8 mouse cellular contexts compared by ENCODE assay signal in the genomic region with DNA sequence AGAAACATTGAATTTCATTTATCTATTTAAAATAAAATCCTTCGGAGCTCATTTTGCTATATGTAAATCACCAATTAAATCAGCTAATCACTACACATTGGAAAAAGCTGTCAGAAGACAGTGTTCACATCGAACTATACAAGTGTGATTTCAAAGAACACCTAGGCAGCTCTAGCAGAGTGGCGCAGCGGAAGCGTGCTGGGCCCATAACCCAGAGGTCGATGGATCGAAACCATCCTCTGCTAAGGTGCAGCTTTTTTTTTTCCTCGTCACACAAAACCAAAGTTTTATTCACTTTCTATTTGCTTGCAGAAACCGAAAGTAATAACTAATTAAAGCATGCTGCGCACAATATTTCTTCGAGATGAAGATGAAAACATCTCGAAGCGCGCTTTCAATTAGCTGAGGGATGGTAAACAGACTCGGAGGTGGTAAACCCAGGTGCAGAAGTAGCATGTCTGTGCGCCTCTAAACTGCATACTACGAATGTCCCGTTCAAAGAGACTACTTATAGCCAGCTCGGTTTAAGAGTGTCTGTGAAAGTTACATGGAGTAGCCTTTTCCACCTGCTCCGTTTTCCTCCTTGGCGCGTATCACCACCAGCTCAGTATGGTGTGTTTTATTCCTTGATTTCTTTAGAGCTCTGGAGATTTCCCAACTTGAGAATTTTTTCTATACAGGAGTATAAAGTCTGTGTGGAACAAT. TPM values are rescaled to one million over a fixed set of nuclear protein-coding genes. Genes with fewer than 3 reads are reported as not detected.
DNase-seq lines count a peak whose midpoint lies in the region; ATAC-seq and TF ChIP-seq lines count a peak whose summit lies in the region.

No protein-coding gene starts in this region.

- no peak overlapping the region; the same call in 1 of the 2 replicates for H3K9ac ChIP-seq in ES-E14 (ENCODE audit: insufficient read depth, low read depth, low read length, poor library complexity, severe bottlenecking)
- peak overlapping the region; percentile 49 for H3K9ac ChIP-seq in forebrain, embryonic 15.5 days (replicated peaks)

- peak overlapping the region; percentile 60 for H3K4me2 ChIP-seq in forebrain, embryonic 15.5 days (replicated peaks)

- WGBS in forebrain, embryonic 15.5 days = 2% methylated on average over 22 of the region's 22 CpGs
- WGBS in lung, adult 2 months = 5% methylated on average over 22 of the region's 22 CpGs

- H3K36me3 ChIP-seq in ES-E14 (ENCODE audit: control insufficient read depth, insufficient read depth, low read length, poor library complexity, severe bottlenecking) = no peaks in the 10 kb centered on the region
- H3K36me3 ChIP-seq in forebrain, embryonic 15.5 days = no peaks in the 10 kb centered on the region

- peak overlapping the region; percentile 73 to 89 for H3K4me3 ChIP-seq in ES-E14 (ENCODE audit: insufficient read depth in 1 of 2, low read depth in 1 of 2, low read length in 2 of 2, poor library complexity in 1 of 2, severe bottlenecking in 1 of 2)
- H3K4me3 ChIP-seq in forebrain, embryonic 15.5 days = peak overlapping the region; percentile 77
- H3K4me3 ChIP-seq in lung, adult 2 months (replicated peaks; ENCODE audit: extremely low read depth, low read depth, low read length) = peak overlapping the region; percentile 99

- peak; percentile 40 for DNase-seq in ES-E14 (ENCODE audit: low read depth, low spot score)
- DNase-seq in cerebellum, adult 11-12 months = peak; percentile 74
- peak; percentile 38 for DNase-seq in heart, postnatal 25 days (ENCODE audit: low spot score)
- peak; percentile 78 for DNase-seq in layer of hippocampus, adult 11-12 months (ENCODE audit: low spot score)
- peak; percentile 69 for DNase-seq in lung, adult 2 months
- DNase-seq in testis, postnatal 14 days (ENCODE audit: low spot score) = peak; percentile 60

- no peak for TF ChIP-seq CTCF in lung, adult 2 months (IDR thresholded peaks at IDR 0.05; ENCODE audit: insufficient read depth, low read length)

- TF ChIP-seq POLR2A in lung, adult 2 months (IDR thresholded peaks at IDR 0.05; ENCODE audit: borderline replicate concordance, extremely low read depth, low read depth, low read length) = no peak

- peaks cover 0 to 4% of the 10 kb centered on the region in 2 experiments; a peak in 1 of 4 replicates for H3K4me1 ChIP-seq in ES-E14 (ENCODE audit: control insufficient read depth in 2 of 2, insufficient read depth in 2 of 2, low read length in 2 of 2, poor library complexity in 1 of 2)
- H3K4me1 ChIP-seq in forebrain, embryonic 15.5 days = peaks cover 14% of the 10 kb centered on the region
- H3K4me1 ChIP-seq in lung, adult 2 months (ENCODE audit: control insufficient read depth, insufficient read depth, low read length) = peaks cover 12% of the 10 kb centered on the region

- H3K9me3 ChIP-seq in ES-E14 (ENCODE audit: control insufficient read depth, insufficient read depth, low read depth, low read length) = no peaks in the 10 kb centered on the region
- no peaks in the 10 kb centered on the region for H3K9me3 ChIP-seq in forebrain, embryonic 15.5 days

- in situ Hi-C loops in ES-E14 (cut with MboI; ENCODE audit: low sequenced_read_pairs in 2 of 2, unreplicated experiment in 2 of 2) = loop anchor here in 1 of 2 experiments (25.0 kb wide), 1 partner anchor 549 kb away; no protein-coding TSS in a partner anchor

- intact Hi-C loops in heart, postnatal 25 days (cut with DNase I) = loop anchor here (5.0 to 10.0 kb wide), 8 partner anchors 124 to 1974 kb away; a partner anchor contains a TSS

- H3K27me3 ChIP-seq in forebrain, embryonic 15.5 days = no peaks in the 10 kb centered on the region

- peak; percentile 85 for ATAC-seq in forebrain, embryonic 15.5 days (replicated peaks)
- peak; percentile 31; the same call in 1 of the 2 replicates for ATAC-seq in neutrophil, adult 5-6 weeks (ENCODE audit: extremely low read depth, insufficient number of reproducible peaks, low FRiP score, poor library complexity, severe bottlenecking)

- H3K27ac ChIP-seq in ES-E14 (ENCODE audit: insufficient read depth, low read depth, low read length, poor library complexity, severe bottlenecking) = no peak overlapping the region
- H3K27ac ChIP-seq in forebrain, embryonic 15.5 days (replicated peaks) = 0 out of 2 replicates have a peak overlapping the region, but pooled peaks have one; percentile 11

TF ChIP-seq in ES-E14, 5 proteins besides CTCF, POLR2A, EP300 and RAD21:
- TF ChIP-seq ZNF384 (IDR thresholded peaks at IDR 0.05; ENCODE audit: low read depth, low read length) (peak; percentile 67; the same call in 1 of the 2 replicates), HCFC1 (IDR thresholded peaks at IDR 0.05; ENCODE audit: borderline replicate concordance, insufficient read depth, low read length) (0 out of 2 replicates have a peak, but pooled peaks have one; percentile 24), ZC3H11A (IDR thresholded peaks at IDR 0.05; ENCODE audit: borderline replicate concordance, low read depth, low read length) (no peak), CHD2 (IDR thresholded peaks at IDR 0.05; ENCODE audit: low read depth, low read length) (no peak), MAFK (IDR thresholded peaks at IDR 0.05; ENCODE audit: insufficient read depth, low read depth, low read length) (peak; percentile 83)

RNA-seq across cellular contexts. Expression of a gene that starts 5.0 kb away (rescaled TPM):
- 1,275 and 1,694 TPM in 2 replicates for total RNA-seq in ES-E14 (2012; rRNA removed)
- polyA plus RNA-seq in forebrain, embryonic 15.5 days (2015; fragmentation: Nextera tagmentation; extraction: Ambion mirVana) = 2.2 TPM in 1 of 2 replicates, not detected in the other
- total RNA-seq in heart, postnatal 25 days (2021) = 10 to 100 TPM; 19.7 to 24.0 TPM
- 0.72 and 1.6 TPM in 2 replicates for polyA plus RNA-seq in lung, adult 2 months (2012; rRNA removed)
- total RNA-seq in neutrophil, adult 5-6 weeks (2017) = 14.4 and 16.0 TPM in 2 replicates

RNA-seq across cellular contexts. Expression of a gene that starts 5.2 kb away (rescaled TPM):
- 1,685 and 2,304 TPM in 2 replicates for total RNA-seq in ES-E14 (2012; rRNA removed)
- polyA plus RNA-seq in forebrain, embryonic 15.5 days (2015; fragmentation: Nextera tagmentation; extraction: Ambion mirVana) = 10.1 and 26.0 TPM in 2 replicates
- 10 to 100 TPM in 1 of 2 experiments, not detected in 1; 17.9 TPM for total RNA-seq in heart, postnatal 25 days (2021)
- 5.8 and 6.7 TPM in 2 replicates for polyA plus RNA-seq in lung, adult 2 months (2012; rRNA removed)
- total RNA-seq in neutrophil, adult 5-6 weeks (2017) = 351 and 359 TPM in 2 replicates

RNA-seq across cellular contexts. Expression of a gene that starts 6.5 kb away (rescaled TPM):
- 2,227 and 2,394 TPM in 2 replicates for total RNA-seq in ES-E14 (2012; rRNA removed)
- polyA plus RNA-seq in forebrain, embryonic 15.5 days (2015; fragmentation: Nextera tagmentation; extraction: Ambion mirVana) = 10.8 and 11.6 TPM in 2 replicates
- total RNA-seq in heart, postnatal 25 days (2021) = 10 to 100 TPM; 16.8 to 25.9 TPM
- polyA plus RNA-seq in lung, adult 2 months (2012; rRNA removed) = 8.2 and 8.6 TPM in 2 replicates
- 15.6 and 19.4 TPM in 2 replicates for total RNA-seq in neutrophil, adult 5-6 weeks (2017)

RNA-seq across cellular contexts. Expression of a gene that starts 10.9 kb away (rescaled TPM):
- 468 and 757 TPM in 2 replicates for total RNA-seq in ES-E14 (2012; rRNA removed)
- 2.1 and 2.6 TPM in 2 replicates for polyA plus RNA-seq in forebrain, embryonic 15.5 days (2015; fragmentation: Nextera tagmentation; extraction: Ambion mirVana)
- 1 to 10 TPM; 5.5 to 6.1 TPM for total RNA-seq in heart, postnatal 25 days (2021)
- polyA plus RNA-seq in lung, adult 2 months (2012; rRNA removed) = 0.70 TPM in 1 of 2 replicates, not detected in the other
- total RNA-seq in neutrophil, adult 5-6 weeks (2017) = 6.6 and 8.0 TPM in 2 replicates

RNA-seq across cellular contexts. Expression of a gene that starts 13.1 kb away (rescaled TPM):
- total RNA-seq in ES-E14 (2012; rRNA removed) = not detected in 2 replicates
- not detected in 2 replicates for polyA plus RNA-seq in forebrain, embryonic 15.5 days (2015; fragmentation: Nextera tagmentation; extraction: Ambion mirVana)
- total RNA-seq in heart, postnatal 25 days (2021) = not detected
- polyA plus RNA-seq in lung, adult 2 months (2012; rRNA removed) = not detected in 2 replicates
- not detected in 2 replicates for total RNA-seq in neutrophil, adult 5-6 weeks (2017)

Comparison
In these comparisons a context has a peak if more than half of its experiments do, and no peak if none do; other contexts are left out.
1. RNA of a gene that starts 5.0 kb away (total RNA-seq): 1,275 to 1,694 TPM in ES-E14; 19.7 to 24.0 TPM in heart, postnatal 25 days and 14.4 to 16.0 TPM in neutrophil, adult 5-6 weeks; every median in the first group is over 10 times any median in the second.
2. RNA of a gene that starts 5.2 kb away (total RNA-seq): 1,685 to 2,304 TPM in ES-E14 and 351 to 359 TPM in neutrophil, adult 5-6 weeks; 17.9 TPM in heart, postnatal 25 days; every median in the first group is over 10 times any median in the second.
3. RNA of a gene that starts 6.5 kb away (total RNA-seq): 2,227 to 2,394 TPM in ES-E14; 16.8 to 25.9 TPM in heart, postnatal 25 days and 15.6 to 19.4 TPM in neutrophil, adult 5-6 weeks; every median in the first group is over 10 times any median in the second.
4. Peak in every context shown above with its lines, with median percentiles within 50 percentile points of each other: DNase-seq and H3K4me3 ChIP-seq.